Mouse (Mus musculus) right cerebral cortex, postnatal 14 days (tissue): ENCODE measurements at regions not wholly inside any gene's neighbourhood (a gene's known extent, or its start where the extent isn't known, plus 50 kb on each side); places are given as distances from the start of the nearest gene placed in this dataset.
"Not testable (repeated sequence)": the region's sequence is repeated elsewhere in the genome, so short reads cannot be mapped to it uniquely, and the experiment has no call there.

Experiments used
- DNase-seq: peaks from one replicate; pipeline ENCODE4 v3.0.0; 2022

DNA sequence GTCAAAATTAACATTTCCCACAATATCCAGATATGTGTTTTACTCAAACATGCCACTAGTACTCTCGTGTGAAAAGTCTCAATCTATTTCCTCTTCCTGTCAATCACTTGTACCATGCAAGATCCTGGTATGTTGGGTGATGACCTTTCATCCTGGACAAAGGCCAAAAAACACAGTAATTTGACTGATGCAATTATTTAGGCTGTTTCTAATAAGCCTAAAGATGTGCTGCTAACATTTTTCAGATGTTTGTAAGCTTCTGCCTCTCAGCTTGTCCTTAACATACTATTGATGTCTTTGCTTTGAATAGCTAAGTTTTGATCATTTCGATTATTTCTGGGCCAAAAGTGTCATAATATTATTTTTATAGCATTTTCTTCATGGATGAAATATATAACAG is 418.4 kb upstream of the Arrdc4 start:
- DNase-seq, result no peak

DNA sequence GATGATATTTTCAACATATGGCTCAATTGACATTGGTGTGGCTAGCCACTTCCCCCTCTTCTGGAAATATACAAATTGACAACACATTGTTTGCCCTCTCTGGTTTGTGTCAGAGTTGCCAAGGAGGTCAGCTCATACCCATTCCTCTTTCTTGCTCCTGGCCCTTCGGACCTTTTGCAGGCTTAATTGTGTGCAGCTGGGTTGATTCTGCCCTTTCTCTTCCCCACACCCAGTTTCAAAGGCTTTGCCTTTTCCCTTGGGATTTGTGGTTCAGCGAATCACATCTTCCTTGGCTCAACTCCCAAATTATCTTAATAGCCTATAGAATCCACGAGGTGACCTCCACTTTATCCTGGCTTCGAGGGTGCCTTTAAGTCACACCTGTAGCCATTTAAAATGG is 412.9 kb upstream of the Arrdc4 start:
- DNase-seq, result no peak

DNA sequence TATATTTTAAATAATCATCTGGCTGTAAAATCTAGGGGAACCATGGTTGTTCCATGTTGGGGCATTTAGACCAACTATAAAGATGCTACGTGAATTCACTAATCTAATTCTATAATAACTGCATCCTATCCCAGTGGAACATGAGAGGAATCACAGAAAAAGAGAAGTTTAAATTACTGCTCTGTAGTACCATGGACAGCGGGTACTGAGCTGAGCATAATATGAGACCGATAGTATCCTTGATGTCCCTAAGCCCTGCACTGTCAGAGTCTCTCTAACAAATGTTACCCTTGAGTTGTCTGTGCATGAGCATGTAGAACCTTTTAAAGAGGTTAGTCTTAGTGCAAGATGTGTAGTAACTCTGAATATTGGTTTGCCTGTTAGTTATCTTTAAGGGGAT is 393.3 kb upstream of the Arrdc4 start:
- DNase-seq, result no peak

DNA sequence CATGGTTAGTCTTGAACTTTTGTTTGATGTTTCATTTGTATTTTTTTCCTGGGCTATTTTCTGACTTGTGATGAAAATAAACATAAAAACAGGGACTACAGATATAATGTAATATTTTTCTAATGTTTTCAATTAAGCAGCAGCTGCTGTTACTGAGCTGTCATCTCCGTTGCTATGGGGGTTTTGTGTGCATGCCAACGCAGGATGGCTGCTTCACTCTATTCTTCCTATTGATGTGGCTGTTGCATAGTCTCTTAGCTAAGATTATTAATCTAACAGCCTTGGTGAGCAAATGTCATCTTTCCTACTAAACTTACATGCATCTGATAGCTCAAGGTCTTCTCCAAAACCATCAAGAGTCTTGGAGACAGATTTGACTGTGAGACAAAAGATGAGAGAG is 384.4 kb upstream of the Arrdc4 start:
- DNase-seq, result no peak

DNA sequence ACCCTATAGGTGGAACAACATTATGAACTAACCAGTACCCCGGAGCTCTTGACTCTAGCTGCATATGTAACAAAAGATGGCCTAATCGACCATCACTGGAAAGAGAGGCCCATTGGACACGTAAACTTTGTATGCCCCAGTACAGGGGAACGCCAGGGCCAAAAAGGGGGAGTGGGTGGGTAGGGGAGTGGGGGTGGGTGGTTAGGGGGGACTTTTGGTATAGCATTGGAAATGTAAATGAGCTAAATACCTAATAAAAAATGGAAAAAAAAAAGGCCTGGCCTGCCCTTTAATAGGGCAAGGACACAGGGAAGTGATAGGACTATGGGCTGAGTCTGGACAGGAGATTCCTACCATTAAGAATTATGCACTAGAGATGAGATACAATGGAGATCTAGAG is 352.7 kb upstream of the Arrdc4 start:
- not testable (repeated sequence) for DNase-seq

DNA sequence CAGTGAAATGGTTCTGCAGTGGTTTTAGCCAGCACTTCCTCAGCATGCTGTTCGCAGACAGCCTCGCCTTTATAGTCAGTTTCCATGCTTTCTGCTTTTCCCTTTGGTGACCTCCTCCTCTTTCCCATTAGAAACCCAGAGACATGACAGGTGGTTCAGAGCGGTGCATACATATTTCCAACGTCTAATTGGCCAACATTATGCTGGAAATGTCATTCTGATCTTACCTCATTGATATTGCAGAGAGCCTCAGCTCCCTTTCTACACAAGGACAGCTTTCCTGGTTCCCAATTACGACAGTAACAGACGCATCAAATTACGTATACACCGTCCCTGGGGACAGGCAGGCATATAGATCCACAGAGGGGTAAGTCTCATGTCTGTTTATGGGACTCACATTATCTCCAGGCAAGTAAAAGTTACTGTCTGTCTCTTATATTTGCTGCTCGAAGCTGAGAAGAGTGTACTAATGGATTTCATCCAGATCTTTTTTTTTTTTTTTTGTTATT is 348.6 kb upstream of the Arrdc4 start:
- DNase-seq, result no peak

DNA sequence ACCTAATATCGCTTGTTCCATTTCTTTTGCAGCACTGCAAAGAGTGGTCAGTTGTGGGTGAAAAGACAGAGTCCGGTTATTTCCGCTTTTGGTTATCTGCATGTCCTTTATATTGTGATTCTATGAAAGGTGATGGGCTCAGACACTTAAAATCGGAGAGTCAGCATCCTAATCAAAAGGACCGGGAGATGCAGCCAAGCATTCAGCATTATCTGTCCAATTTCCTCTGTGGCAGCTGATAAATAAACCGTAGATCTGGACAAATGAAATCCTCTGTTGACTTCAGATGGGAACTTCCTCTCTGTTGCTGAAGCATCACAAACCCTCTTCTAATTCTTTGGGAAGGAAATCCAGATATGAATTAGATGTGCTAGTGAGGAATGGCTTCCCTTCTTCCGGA is 325.7 kb upstream of the Arrdc4 start:
- no peak for DNase-seq

DNA sequence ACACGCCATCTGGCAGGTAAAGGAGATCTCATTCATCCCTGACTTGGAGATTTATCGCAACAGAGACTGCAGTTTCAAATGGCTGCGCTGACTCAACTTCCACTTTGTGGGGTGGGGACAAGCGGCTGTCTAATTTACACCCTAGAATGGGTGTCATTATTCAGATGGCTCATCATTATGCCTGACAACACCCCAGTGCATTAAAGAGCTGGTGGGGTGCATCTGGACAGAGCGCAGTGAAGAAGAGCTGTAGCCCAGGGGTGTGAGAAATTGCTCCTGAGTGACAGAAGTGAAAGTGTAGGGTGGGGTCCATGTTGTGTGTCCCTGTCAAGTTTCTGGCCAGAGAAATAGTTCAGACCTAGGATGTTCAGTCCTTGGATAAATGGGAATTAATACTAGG is 314.0 kb upstream of the Arrdc4 start:
- DNase-seq, result no peak

DNA sequence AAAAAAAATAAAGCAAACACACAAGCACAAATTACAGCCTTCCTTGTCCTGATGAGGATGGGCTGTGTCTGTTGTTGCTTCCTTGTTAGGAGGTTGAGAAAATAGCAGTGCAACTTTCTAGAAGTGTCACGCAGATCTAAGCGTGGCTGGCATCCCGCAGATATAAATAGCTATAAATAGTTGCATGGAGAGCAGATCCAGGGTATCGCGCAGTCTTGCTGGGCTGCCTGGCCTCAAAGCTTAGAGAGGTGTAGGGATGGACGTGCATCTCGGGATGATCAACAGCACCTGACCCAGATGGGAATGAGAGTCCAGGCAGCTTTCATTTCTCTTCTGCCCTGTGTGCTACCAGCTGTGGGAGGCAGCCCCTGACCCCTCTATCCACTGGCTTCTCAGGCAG is 313.5 kb upstream of the Arrdc4 start:
- DNase-seq, result no peak

DNA sequence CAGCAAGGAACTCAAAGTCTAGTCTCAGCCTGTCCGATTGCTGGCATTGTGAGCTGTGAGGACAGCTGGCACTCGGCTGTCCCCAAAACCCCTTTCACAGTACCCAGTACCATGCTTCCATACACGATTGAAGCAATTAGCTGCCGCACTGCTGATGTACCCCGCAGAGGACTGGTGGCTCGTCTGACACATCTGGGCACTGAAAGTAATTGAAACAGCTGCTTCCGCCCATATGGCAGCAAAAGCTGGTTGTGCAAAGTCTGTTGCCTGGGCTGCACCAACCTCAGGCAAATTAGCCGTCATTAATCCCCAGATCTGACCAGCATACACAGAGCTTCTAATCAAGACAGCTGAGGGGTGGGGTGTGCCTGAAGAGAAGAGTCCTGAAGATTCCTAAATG is 313.1 kb upstream of the Arrdc4 start:
- DNase-seq, result peak; percentile 6

DNA sequence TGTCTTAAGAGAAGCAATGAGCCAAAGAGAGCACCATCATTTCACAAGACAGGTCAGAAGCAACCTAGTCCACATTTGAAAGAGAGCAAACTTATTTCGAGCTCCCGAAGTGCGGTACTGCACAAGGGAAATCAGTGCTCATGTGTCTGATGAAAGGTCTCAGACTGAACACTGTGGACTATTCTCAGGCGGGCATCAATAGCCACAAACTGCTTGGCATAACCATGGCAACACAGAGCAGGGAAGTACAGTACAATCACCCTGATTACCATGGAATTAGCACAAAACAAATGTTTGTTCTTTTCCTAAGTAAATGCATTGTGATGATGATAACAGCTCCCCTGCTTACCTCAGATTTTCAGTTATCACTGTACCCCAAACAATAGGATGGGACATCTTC is 312.2 kb upstream of the Arrdc4 start:
- DNase-seq, result no peak

DNA sequence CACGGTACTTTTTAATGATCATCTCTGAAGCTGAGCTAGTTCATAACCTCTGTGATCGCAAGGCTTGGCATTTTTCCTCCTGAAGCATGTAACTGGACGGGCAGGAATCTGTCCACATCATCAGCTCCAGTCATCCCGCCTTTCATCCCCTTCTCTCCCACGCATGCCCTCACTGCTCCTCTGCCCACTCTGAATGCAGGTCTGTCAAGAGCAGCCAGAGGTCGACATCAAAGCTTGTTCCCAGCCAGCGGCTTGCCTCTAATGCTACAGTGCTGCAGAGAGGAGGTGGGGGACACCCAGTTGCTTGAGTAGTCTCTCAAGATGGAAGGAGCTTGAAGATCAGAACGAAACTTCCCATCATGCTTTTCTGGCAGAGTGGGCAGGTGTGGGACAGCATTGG is 267.5 kb upstream of the Arrdc4 start:
- DNase-seq, result no peak

DNA sequence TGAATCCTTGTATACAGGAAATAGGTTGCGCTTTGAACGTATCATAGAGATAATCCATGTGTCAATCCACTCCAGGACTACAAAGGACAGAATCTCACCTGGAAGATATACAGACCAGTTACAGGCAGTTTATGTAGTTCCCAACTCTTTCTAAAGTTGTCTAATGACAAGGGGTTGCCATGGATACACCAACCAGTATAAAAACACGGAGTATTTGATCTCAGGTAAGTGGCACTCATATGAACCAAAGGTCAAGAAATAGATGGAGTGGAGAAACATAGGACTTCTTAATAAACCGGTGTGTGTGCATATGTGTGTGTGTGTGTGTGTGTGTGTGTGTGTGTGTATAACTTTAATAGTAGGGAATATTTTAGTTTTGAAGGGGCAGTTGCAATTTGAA is 266.0 kb upstream of the Arrdc4 start:
- DNase-seq, result no peak

DNA sequence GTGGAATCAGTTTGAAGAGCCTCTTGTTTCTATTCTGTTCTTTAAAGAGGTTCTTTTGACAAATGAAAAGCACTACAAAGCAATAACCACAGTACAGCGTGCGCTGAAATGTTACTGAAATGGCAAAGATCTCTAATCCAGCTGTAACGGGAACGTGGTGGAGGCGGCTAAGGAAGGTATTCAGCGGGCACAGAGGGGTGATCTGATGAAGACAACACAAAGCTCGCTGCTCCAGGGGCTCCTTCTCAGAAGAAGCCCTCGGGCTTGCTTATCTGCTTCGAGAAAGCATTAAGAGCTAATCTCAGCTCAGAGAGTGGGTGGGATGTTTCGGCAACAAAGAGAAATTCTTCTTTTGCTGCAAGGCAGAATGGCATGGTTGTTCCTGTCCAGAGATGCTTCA is 258.2 kb upstream of the Arrdc4 start:
- DNase-seq, result no peak

DNA sequence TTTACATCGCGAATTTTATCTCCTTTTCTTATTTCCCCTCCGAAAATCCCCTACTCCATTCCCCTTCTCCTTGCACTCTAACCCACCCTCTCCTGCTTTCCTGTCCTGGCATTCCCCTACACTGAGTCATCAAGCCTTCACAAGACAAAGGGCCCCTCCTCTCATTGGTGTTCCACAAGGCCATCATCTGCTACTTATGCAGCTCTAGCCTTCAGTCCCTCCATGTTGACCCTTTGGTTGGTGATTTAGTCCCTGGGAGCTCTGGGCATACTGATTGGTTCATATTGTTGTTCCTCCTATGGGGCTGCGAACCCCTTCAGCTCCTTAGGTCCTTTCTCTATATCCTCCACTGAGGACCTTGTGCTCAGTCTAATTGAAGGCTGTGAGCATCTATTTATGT is 239.0 kb upstream of the Arrdc4 start:
- DNase-seq, result no peak

DNA sequence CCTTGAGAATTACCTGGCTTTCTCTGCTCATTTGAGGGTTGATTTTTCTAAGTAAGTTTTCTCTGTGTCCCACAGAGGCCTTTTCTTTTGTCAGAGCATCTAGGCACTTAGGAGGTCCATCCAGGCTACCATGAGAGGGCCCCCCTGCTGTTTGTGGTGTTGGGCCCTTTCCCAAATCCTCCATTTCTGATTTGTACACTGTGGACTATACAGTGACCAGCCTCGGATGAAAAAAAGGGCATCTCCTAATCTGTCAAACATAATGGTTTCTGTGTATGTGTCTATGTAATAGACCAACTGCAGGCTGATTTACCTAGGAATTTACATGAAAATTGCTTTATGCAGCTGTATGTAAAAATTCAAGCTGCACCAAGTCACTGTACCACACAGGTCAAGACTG is 234.9 kb upstream of the Arrdc4 start:
- DNase-seq, result no peak

DNA sequence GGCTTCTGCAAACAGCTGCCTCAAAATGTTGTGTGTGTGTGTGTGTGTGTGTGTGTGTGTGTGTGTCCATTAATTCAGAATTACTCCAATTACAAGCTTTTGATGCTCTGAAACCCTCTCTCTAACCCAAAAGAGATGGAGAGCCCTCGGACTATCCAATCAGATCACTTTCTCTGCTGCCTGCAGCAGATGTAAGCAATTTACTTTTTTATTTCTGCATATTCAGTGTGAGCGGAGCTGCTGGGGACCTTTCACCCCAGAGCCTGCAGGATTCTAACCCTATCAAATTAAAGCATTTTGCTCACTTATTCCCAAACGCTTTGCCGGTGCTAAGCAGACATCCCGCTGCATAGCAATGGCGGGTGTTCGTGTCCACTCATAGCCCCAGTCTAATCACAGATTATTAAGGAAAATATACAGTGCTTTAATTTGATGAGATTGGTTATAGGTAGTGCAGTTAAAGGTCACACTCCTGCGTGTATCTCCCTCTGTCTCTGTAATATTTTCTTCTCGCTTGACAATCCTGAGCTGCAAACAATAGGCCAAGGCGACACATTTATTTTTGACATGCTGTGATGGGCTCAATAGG is 234.0 kb upstream of the Arrdc4 start:
- no peak for DNase-seq

DNA sequence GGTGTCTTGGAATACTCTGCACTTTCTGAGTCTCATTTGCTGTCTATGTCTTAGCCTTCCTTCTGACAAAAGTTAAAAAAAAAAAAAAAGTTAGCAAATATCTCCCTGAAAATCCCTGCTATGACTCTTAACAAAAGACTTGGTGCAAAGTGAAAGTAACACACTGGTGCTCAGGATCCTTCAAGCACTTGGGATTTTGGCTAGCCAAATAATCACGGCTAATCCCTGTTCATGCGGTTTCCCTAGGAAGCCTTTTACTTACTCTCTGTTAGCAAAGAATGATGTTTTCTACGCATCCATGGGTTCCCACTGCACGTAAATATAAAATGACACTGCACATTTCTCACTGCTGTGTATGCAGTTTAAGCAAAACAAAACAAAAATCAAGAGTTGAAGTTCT is 229.5 kb upstream of the Arrdc4 start:
- DNase-seq, result no peak

DNA sequence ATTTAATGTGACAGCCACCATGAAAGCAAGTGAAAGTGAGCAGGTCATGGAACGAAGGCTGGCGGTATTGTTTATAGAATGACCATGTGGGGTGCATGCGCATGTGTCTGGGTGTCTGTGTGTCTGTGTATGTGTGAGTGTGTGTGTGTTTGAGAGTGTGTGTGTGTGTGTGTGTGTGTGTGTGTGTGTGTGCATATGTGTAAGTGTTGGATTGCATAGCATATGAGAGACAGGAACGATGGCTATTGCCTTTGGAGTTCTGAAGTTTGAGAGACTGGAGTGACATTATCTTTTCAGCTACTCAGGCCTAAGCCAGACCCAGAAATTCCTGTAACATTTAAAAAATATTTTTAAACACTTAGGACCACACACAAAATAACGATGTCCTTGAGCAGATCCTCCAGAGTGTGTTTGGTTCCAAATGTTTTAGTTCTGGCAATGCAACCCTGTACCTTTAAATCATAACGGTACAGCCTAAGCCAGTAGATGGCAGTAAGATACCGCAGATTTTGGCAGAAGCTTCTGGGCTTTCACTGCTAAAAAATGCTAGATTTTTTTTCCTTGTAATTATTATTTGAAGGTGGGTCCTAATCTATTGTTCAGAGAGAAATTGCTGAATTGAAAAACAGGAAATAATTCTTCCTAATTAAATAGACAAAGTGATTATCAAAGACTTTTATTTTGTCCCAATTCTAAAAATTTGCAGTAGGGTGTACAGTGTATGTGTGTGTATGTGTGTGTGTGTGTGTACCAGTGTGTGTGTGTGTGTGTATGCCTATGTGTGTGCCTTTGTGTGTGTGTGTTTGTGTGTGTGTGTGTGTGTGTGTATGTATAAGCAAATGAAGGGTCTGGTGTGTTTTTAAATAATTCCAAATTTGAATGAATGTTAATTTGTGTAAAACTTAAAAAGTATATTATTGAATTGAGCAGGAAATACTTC is 228.0 kb upstream of the Arrdc4 start:
- peak; percentile 17 for DNase-seq

DNA sequence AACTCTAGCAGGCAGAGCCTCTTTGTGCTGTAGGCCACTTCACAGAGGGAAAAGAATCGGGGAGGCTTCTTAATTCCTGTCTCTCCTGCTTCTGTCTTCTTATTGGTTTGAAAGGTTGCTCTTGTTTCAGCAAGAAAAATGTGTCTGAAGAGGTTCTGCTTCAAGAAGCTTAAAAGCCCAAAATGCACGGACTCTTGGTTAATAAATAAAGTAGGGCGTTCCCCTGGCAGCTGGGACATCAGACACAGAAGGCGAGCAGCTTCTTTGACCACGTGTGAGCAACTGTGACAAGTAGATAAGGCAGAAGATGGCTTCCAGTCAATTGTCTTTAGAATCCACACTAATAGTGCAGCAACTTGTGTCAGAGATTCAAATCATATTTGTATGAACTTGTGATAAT is 226.9 kb upstream of the Arrdc4 start:
- no peak for DNase-seq

DNA sequence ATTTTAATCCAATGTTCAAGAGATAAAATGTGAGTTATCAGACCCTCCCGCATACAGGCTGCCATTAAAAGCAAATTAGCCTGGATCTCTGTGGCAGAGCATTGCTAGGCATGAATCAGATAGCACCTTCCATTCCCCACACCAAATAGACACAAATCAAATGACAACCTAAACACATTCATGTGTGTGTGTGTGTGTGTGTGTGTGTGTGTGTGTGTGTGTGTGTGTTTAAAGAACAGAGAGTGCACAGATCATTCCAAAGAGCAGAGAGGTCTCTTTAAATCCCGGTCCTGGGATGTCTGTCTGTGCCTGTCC is 226.5 kb upstream of the Arrdc4 start:
- DNase-seq, result no peak

DNA sequence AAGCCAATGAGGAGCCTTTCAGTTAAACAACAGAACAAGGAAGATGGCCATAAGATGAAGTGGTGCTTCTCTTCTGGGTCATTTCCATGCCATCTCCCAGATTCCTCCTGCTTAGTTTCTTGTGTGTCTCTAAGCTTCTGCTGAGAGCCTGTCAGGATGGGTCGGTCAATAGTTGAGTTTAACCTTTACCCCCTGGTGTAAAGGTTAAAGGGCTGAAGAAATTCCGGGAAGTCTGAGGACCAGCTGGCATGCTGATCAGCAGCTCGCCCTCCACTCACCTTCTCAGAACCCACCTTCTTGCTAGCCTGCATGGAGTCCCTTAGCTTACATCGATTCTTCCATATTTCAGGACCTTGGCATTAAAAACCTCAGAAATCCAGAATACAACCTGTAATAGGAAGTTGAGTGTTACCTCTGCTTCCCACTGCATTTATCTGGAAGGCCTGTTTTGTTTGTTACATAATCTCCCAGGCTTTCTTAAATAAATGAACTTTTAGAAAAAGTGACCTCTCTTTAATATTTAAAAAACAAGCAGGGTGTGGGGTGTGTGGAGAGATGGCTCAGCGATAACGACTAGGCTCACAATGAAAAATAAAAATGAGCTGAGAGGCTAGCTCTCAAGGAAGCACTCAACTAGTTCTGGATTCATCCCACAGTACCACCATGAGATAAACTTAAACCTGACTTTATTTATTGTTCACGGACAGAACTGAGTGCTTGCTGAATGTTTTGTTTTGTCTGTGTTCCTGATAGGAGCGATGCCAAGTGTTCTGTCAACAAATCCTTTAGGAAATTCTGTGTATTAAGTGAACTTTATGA is 225.9 kb upstream of the Arrdc4 start:
- DNase-seq, result no peak

DNA sequence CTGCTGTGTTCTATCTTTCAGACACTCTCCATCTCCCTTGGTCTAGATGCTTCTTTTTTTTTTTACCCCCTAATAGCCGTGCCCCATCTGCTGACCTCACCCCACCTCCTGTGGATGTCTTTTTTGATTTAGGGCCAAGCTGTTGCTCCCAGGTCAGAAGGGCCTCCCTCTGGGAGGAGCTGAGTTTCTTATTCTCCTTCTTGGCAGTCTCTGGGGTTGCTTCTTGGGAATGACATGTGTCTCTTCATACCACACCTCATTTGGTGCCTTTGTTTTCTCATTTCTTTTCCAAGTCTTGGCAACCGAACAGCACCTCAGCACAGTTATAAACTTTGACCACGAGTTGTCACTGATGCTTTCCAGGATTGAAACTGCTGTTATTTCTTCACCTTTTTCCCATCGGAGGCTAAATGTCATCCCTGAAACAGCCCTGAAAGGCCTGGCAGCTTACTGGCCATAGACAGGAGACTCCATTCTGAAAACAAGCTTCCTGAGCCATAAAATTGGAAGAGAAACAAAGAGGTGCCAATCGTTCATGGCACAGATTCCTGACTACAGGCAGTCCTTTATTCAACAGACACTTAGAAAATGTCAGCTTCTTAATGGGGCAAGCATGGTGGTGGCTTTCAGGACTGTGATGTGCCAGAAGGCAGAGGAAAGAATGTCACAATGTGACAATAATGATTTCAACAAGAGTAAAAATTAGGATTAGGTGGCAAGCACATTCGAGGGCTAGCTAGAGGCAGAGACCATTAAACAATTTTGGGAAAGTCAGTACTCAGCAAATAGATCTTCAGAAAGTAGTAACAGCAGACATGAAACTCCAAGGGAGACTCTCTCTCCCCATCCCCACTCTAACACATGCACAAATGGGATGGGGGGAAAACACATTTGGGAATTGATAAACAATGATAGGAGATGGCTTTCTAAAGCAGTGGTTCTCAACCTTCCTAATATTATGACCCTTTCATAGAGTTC is 197.1 kb upstream of the Arrdc4 start:
- no peak for DNase-seq
